Mouse (Mus musculus): ENCODE measurements around the gene Gdpgp1. TPM values are rescaled to one million over a fixed set of nuclear protein-coding genes. Genes with fewer than 3 reads are reported as not detected.

Gene Gdpgp1
- polyA plus RNA-seq, 1 experiment from 2014 or later = 3.6 TPM

GRCm38 (mm10) chr7:80195576-80196263 is 36.9 kb upstream of the Gdpgp1 start:
- no peaks in the 10 kb centered on the region for H3K27me3 ChIP-seq (ENCODE audit: control insufficient read depth, insufficient read depth, low read length)
- no peaks in the 10 kb centered on the region for H3K9me3 ChIP-seq (ENCODE audit: control insufficient read depth, low read length)
- H3K27ac ChIP-seq (replicated peaks in 1 of 2; ENCODE audit: control insufficient read depth in 1 of 2, insufficient read depth in 1 of 2, low read depth in 2 of 2, low read length in 2 of 2) = no peak overlapping the region
- H3K36me3 ChIP-seq (ENCODE audit: control insufficient read depth, insufficient read depth, low read length) = peaks cover 3% of the 10 kb centered on the region; the same call in 1 of the 2 replicates
- no peak overlapping the region for H3K4me2 ChIP-seq (ENCODE audit: low read length)
- H3K4me1 ChIP-seq (ENCODE audit: control insufficient read depth in 2 of 2, insufficient read depth in 2 of 2, low read length in 2 of 2) = peaks cover 19 to 40% of the 10 kb centered on the region in 2 experiments
- ATAC-seq (ENCODE audit: insufficient number of reproducible peaks, insufficient read depth, low FRiP score, low read depth) = no peak
- no peak overlapping the region for H3K9ac ChIP-seq (ENCODE audit: low read length)
- no peak overlapping the region for H3K4me3 ChIP-seq (ENCODE audit: control insufficient read depth in 1 of 2, insufficient read depth in 1 of 2, low read depth in 1 of 2, low read length in 2 of 2)
- 88% methylated on average over 10 of the region's 11 CpGs for WGBS

DNA sequence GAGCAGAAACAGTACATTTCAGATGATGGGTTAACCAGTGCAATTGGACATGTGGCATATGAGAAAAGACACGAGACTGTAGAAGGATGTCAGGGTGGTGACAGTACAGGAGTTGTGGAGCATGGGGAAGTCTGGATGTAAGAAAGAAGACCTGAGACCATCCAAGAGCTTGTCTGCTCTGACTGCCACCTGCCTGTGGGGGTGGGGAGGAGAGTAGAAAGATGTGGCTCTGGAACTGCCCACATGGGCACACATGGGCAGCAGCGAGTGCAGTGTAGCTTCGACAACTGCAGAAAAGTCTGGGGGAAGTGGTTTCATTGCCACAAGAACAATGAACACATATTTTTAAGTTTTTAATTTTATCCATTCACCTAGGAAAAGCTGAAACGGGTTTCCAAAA is 35.3 kb upstream of the Gdpgp1 start:
- Histone ChIP-seq H3K27ac (replicated peaks in 1 of 2; ENCODE audit: control insufficient read depth in 1 of 2, insufficient read depth in 1 of 2, low read depth in 2 of 2, low read length in 2 of 2) (peak overlapping the region in 1 of 2 experiments; percentile 79; a peak in 2 of 4 replicates), H3K4me2 (ENCODE audit: low read length) (peak overlapping the region; percentile 82), H3K4me1 (ENCODE audit: control insufficient read depth in 2 of 2, insufficient read depth in 2 of 2, low read length in 2 of 2) (peaks cover 7 to 23% of the 10 kb centered on the region in 2 experiments), H3K4me3 (ENCODE audit: control insufficient read depth in 1 of 2, insufficient read depth in 1 of 2, low read depth in 1 of 2, low read length in 2 of 2) (peak overlapping the region in 1 of 2 experiments; percentile 65; a peak in 1 of 4 replicates), H3K36me3 (ENCODE audit: control insufficient read depth, insufficient read depth, low read length) (peaks cover 8% of the 10 kb centered on the region; the same call in 1 of the 2 replicates), H3K27me3 (ENCODE audit: control insufficient read depth, insufficient read depth, low read length) (no peaks in the 10 kb centered on the region), H3K9me3 (ENCODE audit: control insufficient read depth, low read length) (no peaks in the 10 kb centered on the region), H3K9ac (ENCODE audit: low read length) (peak overlapping the region; percentile 79)
- no peak for ATAC-seq (ENCODE audit: insufficient number of reproducible peaks, insufficient read depth, low FRiP score, low read depth)
- WGBS = 32% methylated on average over 4 of the region's 4 CpGs

- no peaks in the 10 kb centered on the region for H3K9me3 ChIP-seq (ENCODE audit: control insufficient read depth, low read length)
- H3K4me1 ChIP-seq (ENCODE audit: control insufficient read depth in 2 of 2, insufficient read depth in 2 of 2, low read length in 2 of 2) = peaks cover 7 to 18% of the 10 kb centered on the region in 2 experiments
- H3K4me2 ChIP-seq (ENCODE audit: low read length) = peak overlapping the region; percentile 82
- peak overlapping the region; percentile 64 to 65 for H3K4me3 ChIP-seq (ENCODE audit: control insufficient read depth in 1 of 2, insufficient read depth in 1 of 2, low read depth in 1 of 2, low read length in 2 of 2)
- H3K27me3 ChIP-seq (ENCODE audit: control insufficient read depth, insufficient read depth, low read length) = no peaks in the 10 kb centered on the region
- WGBS = under 1% methylated on average over 69 of the region's 74 CpGs
- peak overlapping the region; percentile 79 for H3K9ac ChIP-seq (ENCODE audit: low read length)
- H3K36me3 ChIP-seq (ENCODE audit: control insufficient read depth, insufficient read depth, low read length) = peaks cover 8% of the 10 kb centered on the region; the same call in 1 of the 2 replicates
- ATAC-seq (ENCODE audit: insufficient number of reproducible peaks, insufficient read depth, low FRiP score, low read depth) = peak; percentile 86
- H3K27ac ChIP-seq (replicated peaks in 1 of 2; ENCODE audit: control insufficient read depth in 1 of 2, insufficient read depth in 1 of 2, low read depth in 2 of 2, low read length in 2 of 2) = peak overlapping the region; percentile 27 to 79
Observed at GRCm38 (mm10) chr7:80197941-80198778, 34.5 kb upstream of the Gdpgp1 start.

- H3K9me3 ChIP-seq (ENCODE audit: control insufficient read depth, low read length) = no peaks in the 10 kb centered on the region
- peaks cover 8% of the 10 kb centered on the region; the same call in 1 of the 2 replicates for H3K36me3 ChIP-seq (ENCODE audit: control insufficient read depth, insufficient read depth, low read length)
- ATAC-seq (ENCODE audit: insufficient number of reproducible peaks, insufficient read depth, low FRiP score, low read depth) = no peak
- H3K4me1 ChIP-seq (ENCODE audit: control insufficient read depth in 2 of 2, insufficient read depth in 2 of 2, low read length in 2 of 2) = peaks cover 13 to 25% of the 10 kb centered on the region in 2 experiments
- H3K9ac ChIP-seq (ENCODE audit: low read length) = peak overlapping the region; percentile 79
- peak overlapping the region; percentile 64 to 65 for H3K4me3 ChIP-seq (ENCODE audit: control insufficient read depth in 1 of 2, insufficient read depth in 1 of 2, low read depth in 1 of 2, low read length in 2 of 2)
- WGBS = 1% methylated on average over 11 of the region's 11 CpGs
- H3K4me2 ChIP-seq (ENCODE audit: low read length) = peak overlapping the region; percentile 82
- peak overlapping the region; percentile 27 to 79 for H3K27ac ChIP-seq (replicated peaks in 1 of 2; ENCODE audit: control insufficient read depth in 1 of 2, insufficient read depth in 1 of 2, low read depth in 2 of 2, low read length in 2 of 2)
- no peaks in the 10 kb centered on the region for H3K27me3 ChIP-seq (ENCODE audit: control insufficient read depth, insufficient read depth, low read length)
Observed at GRCm38 (mm10) chr7:80198863-80199262, 33.8 kb upstream of the Gdpgp1 start.

DNA sequence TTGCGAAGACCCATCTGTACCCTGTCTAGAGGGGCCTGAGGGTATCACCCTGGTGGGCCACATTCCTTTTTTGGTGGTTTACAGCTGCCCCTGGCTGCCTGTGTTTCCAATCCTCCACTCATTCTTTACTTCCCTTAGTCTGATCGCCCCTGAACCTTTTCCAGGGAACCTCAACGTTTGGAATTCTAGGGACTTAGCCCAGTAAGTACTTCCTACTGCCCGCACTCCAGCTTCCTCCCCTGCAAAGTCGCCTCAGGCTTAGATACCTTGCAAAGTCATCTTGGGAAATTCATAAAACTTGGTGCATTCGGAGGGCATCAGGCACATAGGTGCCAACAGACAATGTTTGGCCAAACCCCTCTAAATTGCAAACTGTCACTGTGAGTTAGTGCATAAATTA is 33.4 kb upstream of the Gdpgp1 start:
- no peak for ATAC-seq (ENCODE audit: insufficient number of reproducible peaks, insufficient read depth, low FRiP score, low read depth)
- Histone ChIP-seq H3K4me3 (ENCODE audit: control insufficient read depth in 1 of 2, insufficient read depth in 1 of 2, low read depth in 1 of 2, low read length in 2 of 2) (peak overlapping the region; percentile 64 to 65), H3K27ac (replicated peaks in 1 of 2; ENCODE audit: control insufficient read depth in 1 of 2, insufficient read depth in 1 of 2, low read depth in 2 of 2, low read length in 2 of 2) (no peak overlapping the region), H3K4me1 (ENCODE audit: control insufficient read depth in 2 of 2, insufficient read depth in 2 of 2, low read length in 2 of 2) (peaks cover 14 to 24% of the 10 kb centered on the region in 2 experiments), H3K9ac (ENCODE audit: low read length) (peak overlapping the region; percentile 79), H3K9me3 (ENCODE audit: control insufficient read depth, low read length) (no peaks in the 10 kb centered on the region), H3K27me3 (ENCODE audit: control insufficient read depth, insufficient read depth, low read length) (no peaks in the 10 kb centered on the region), H3K4me2 (ENCODE audit: low read length) (peak overlapping the region; percentile 82), H3K36me3 (ENCODE audit: control insufficient read depth, insufficient read depth, low read length) (peaks cover 8% of the 10 kb centered on the region; the same call in 1 of the 2 replicates)
- 45% methylated on average over 6 of the region's 6 CpGs for WGBS

GRCm38 (mm10) chr7:80199851-80200587 is 32.6 kb upstream of the Gdpgp1 start:
- Histone ChIP-seq H3K4me3 (ENCODE audit: control insufficient read depth in 1 of 2, insufficient read depth in 1 of 2, low read depth in 1 of 2, low read length in 2 of 2) (no peak overlapping the region), H3K4me1 (ENCODE audit: control insufficient read depth in 2 of 2, insufficient read depth in 2 of 2, low read length in 2 of 2) (peaks cover 14 to 22% of the 10 kb centered on the region in 2 experiments), H3K9me3 (ENCODE audit: control insufficient read depth, low read length) (no peaks in the 10 kb centered on the region), H3K4me2 (ENCODE audit: low read length) (no peak overlapping the region), H3K27me3 (ENCODE audit: control insufficient read depth, insufficient read depth, low read length) (no peaks in the 10 kb centered on the region), H3K27ac (replicated peaks in 1 of 2; ENCODE audit: control insufficient read depth in 1 of 2, insufficient read depth in 1 of 2, low read depth in 2 of 2, low read length in 2 of 2) (no peak overlapping the region), H3K9ac (ENCODE audit: low read length) (no peak overlapping the region), H3K36me3 (ENCODE audit: control insufficient read depth, insufficient read depth, low read length) (peaks cover 8% of the 10 kb centered on the region; the same call in 1 of the 2 replicates)
- no peak for ATAC-seq (ENCODE audit: insufficient number of reproducible peaks, insufficient read depth, low FRiP score, low read depth)
- 80% methylated on average over 11 of the region's 11 CpGs for WGBS

GRCm38 (mm10) chr7:80200588-80200945 is 32.1 kb upstream of the Gdpgp1 start:
- Histone ChIP-seq H3K9ac (ENCODE audit: low read length) (no peak overlapping the region), H3K4me2 (ENCODE audit: low read length) (no peak overlapping the region), H3K27me3 (ENCODE audit: control insufficient read depth, insufficient read depth, low read length) (no peaks in the 10 kb centered on the region), H3K4me1 (ENCODE audit: control insufficient read depth in 2 of 2, insufficient read depth in 2 of 2, low read length in 2 of 2) (peaks cover 15 to 26% of the 10 kb centered on the region in 2 experiments), H3K9me3 (ENCODE audit: control insufficient read depth, low read length) (no peaks in the 10 kb centered on the region), H3K4me3 (ENCODE audit: control insufficient read depth in 1 of 2, insufficient read depth in 1 of 2, low read depth in 1 of 2, low read length in 2 of 2) (no peak overlapping the region), H3K27ac (replicated peaks in 1 of 2; ENCODE audit: control insufficient read depth in 1 of 2, insufficient read depth in 1 of 2, low read depth in 2 of 2, low read length in 2 of 2) (no peak overlapping the region), H3K36me3 (ENCODE audit: control insufficient read depth, insufficient read depth, low read length) (peaks cover 8% of the 10 kb centered on the region; the same call in 1 of the 2 replicates)
- no peak for ATAC-seq (ENCODE audit: insufficient number of reproducible peaks, insufficient read depth, low FRiP score, low read depth)
- WGBS = 92% methylated on average over 6 of the region's 6 CpGs
